Mouse (Mus musculus) T-helper 2 cell (primary cell): ENCODE data around the gene Itgax.
"Not testable (repeated sequence)": the region's sequence is repeated elsewhere in the genome, so short reads cannot be mapped to it uniquely, and the experiment has no call there.

ENCODE experiments used
- in situ Hi-C: fragments of 300-600 bp; cut with MboI, MseI; formaldehyde crosslinking; loops from one replicate; pipeline ENCODE4 v1.15.1; 2025; ENCODE audit warnings: high pct_unique_total_duplicates

Itgax gene

GRCm38 (mm10) chr7:128158688-128159354 is 29.5 kb downstream of the Itgax start:
- in situ Hi-C loops, result not testable (repeated sequence)

- in situ Hi-C loops, result no loop called here
Measured at GRCm38 (mm10) chr7:128164001-128164400, 34.7 kb downstream of the Itgax start.

GRCm38 (mm10) chr7:128166391-128166790 is 37.0 kb downstream of the Itgax start:
- in situ Hi-C loops, result no loop called here

GRCm38 (mm10) chr7:128169996-128170395 is 40.6 kb downstream of the Itgax start:
- in situ Hi-C loops, result no loop called here

GRCm38 (mm10) chr7:128178385-128178784 is 49.0 kb downstream of the Itgax start:
- in situ Hi-C loops, result no loop called here

- in situ Hi-C loops, result no loop called here
Measured at GRCm38 (mm10) chr7:128180126-128180525, 50.8 kb downstream of the Itgax start.

- in situ Hi-C loops, result no loop called here
Measured at GRCm38 (mm10) chr7:128180546-128180945, 51.2 kb downstream of the Itgax start.

GRCm38 (mm10) chr7:128181691-128182090 is 52.3 kb downstream of the Itgax start:
- in situ Hi-C loops, result no loop called here
